Mouse (Mus musculus): Measurements from ENCODE around the gene C87414.
"Not testable (repeated sequence)": the region's sequence is repeated elsewhere in the genome, so short reads cannot be mapped to it uniquely, and the experiment has no call there.

- not testable (repeated sequence) for TF ChIP-seq CTCF, POLR2A (IDR thresholded peaks at IDR 0.05; ENCODE audit: insufficient read depth, low read depth, low read length)
These were observed at the start of gene C87414 for GRCm38 (mm10) chr5:93671451-93671850.
